Mouse (Mus musculus): ENCODE data around the gene Cryab. TPM values are rescaled to one million over a fixed set of nuclear protein-coding genes. Genes with fewer than 3 reads are reported as not detected.

Gene Cryab
- polyA plus RNA-seq, 1 experiment from 2014 or later: 6.6 TPM

DNA sequence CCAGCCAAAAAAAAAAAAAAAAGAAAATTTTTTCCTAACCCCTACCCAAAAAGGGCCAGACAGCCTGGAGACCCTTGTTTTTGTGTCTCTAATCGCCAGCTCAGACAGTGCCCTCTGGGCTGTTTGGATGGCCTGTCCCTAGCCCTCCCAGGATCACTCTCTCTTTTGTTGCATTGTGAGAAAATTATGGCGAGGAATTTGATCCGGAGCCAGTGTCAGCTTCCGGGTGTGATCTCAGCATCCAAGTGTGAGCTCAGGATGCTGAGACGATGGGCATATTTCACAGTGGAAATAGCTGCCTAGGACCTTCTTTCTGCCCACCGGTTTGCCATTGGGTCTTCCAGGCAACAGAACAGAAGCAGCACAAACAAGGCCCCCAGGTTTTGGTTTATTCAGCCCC, 419 bp upstream of the Cryab start:
- DNase-seq (ENCODE audit: low spot score): no peak
- H3K9me3 ChIP-seq: no peaks in the 10 kb centered on the region
- WGBS: 70% methylated on average over 6 of the region's 6 CpGs
- peaks cover 20% of the 10 kb centered on the region for H3K4me1 ChIP-seq (replicated peaks)
- no peak overlapping the region for H3K27ac ChIP-seq
- H3K36me3 ChIP-seq: no peaks in the 10 kb centered on the region
- H3K4me3 ChIP-seq: no peak overlapping the region
- H3K27me3 ChIP-seq (ENCODE audit: insufficient read depth, poor library complexity, severe bottlenecking): peaks cover 45% of the 10 kb centered on the region

DNA sequence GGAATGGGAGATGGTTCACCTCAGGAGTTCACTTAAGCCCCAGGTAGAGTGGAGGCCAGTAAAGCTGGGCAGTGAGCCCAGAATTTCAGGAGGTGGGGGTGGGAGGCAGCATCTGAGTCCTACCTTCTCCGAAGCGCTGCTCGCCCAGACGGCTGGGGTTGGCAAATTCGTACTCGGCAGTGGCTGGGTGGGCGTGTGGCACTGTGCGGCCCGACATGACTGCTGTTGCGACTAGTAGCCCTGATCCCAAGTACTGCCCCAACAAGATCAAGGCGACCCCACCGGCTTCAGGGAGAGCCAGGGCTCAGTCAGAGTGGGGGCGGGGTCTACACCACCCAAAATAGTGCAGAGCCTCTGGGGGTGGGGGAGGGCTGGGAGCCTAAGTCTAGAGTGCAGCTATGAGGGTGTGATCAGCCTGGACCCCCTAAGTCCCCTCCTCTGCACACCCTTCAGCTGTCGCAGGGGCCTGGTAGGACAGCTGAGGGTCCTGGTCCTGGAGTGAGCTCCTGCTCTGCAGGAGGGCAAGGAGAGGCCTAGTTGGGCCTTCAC, 1.0 kb downstream of the Cryab start, which contains the start of gene Hspb2:
Gene Hspb2, minus strand, starts transcription at position 301 of the 549 bp plus-strand sequence.
- peaks cover 31% of the 10 kb centered on the region for H3K27me3 ChIP-seq (ENCODE audit: insufficient read depth, poor library complexity, severe bottlenecking)
- 73% methylated on average over 14 of the region's 14 CpGs for WGBS
- H3K27ac ChIP-seq: peak within 1 kb of the TSS; percentile 56; the same call in 1 of the 2 replicates
- DNase-seq (ENCODE audit: low spot score): no peak
- H3K4me3 ChIP-seq: no peak within 1 kb of the TSS
- H3K36me3 ChIP-seq: no peaks in the 10 kb centered on the region
- H3K4me1 ChIP-seq (replicated peaks): peaks cover 10% of the 10 kb centered on the region
- H3K9me3 ChIP-seq: no peaks in the 10 kb centered on the region

DNA sequence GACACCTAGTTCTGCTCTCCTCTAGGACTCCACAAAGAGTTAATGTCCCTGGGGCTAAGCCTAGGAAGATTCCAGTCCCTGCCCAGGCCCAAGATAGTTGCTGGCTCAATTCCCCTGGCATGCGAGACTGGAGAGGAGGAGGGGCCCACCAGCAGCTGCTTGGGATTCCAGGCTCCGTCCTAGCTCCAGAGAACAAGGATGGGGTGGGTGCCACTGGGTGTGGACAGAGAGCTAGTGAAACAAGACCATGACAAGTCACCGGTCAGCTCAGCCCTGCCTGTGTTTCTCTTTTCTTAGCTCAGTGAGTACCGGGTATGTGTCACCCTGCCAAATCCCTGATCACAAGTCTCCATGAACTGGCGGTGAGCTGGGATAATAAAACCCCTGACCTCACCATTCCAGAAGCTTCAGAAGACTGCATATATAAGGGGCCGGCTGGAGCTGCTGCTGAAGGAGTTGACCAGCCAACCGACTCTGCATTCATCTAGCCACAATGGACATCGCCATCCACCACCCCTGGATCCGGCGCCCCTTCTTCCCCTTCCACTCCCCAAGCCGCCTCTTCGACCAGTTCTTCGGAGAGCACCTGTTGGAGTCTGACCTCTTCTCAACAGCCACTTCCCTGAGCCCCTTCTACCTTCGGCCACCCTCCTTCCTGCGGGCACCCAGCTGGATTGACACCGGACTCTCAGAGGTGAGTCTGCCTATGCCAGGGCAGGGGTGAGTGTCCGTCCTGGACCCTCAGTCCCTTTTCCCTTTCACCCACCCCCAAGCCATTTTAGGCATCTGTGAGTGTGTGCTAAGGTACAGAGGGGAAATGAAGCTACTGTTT, 1.9 kb downstream of the Cryab start:
- H3K27ac ChIP-seq: no peak overlapping the region
- H3K4me3 ChIP-seq: no peak overlapping the region
- H3K27me3 ChIP-seq (ENCODE audit: insufficient read depth, poor library complexity, severe bottlenecking): peaks cover 28% of the 10 kb centered on the region
- H3K9me3 ChIP-seq: no peaks in the 10 kb centered on the region
- H3K36me3 ChIP-seq: no peaks in the 10 kb centered on the region
- peaks cover 10% of the 10 kb centered on the region for H3K4me1 ChIP-seq (replicated peaks)
- DNase-seq (ENCODE audit: low spot score): no peak
- WGBS: 72% methylated on average over 17 of the region's 17 CpGs

DNA sequence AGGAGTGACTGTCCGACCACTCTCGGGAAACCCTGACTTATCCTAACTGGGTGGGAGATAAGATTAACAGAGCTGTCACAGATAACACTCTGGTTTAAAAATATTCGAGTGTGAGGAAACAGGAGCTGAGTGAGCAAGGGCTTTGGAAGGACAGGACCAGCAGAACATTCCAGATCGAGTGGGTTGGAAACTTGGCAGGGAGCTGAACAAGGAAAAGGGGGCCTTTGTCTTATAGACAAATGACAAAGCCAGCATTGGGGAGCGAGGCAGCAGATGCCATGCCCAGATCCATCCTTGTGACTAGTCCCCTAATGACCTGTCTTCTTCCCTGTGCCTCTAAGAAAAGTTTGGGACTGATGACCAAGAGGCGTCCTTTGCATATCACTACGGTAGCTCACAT, 2.8 kb downstream of the Cryab start:
- Histone ChIP-seq H3K9me3 (no peaks in the 10 kb centered on the region), H3K27me3 (ENCODE audit: insufficient read depth, poor library complexity, severe bottlenecking) (peaks cover 22% of the 10 kb centered on the region; the same call in 1 of the 2 replicates), H3K36me3 (no peaks in the 10 kb centered on the region), H3K27ac (no peak overlapping the region), H3K4me3 (no peak overlapping the region), H3K4me1 (replicated peaks) (peaks cover 10% of the 10 kb centered on the region)
- no peak for DNase-seq (ENCODE audit: low spot score)
- WGBS: 75% methylated on average over 7 of the region's 7 CpGs

DNA sequence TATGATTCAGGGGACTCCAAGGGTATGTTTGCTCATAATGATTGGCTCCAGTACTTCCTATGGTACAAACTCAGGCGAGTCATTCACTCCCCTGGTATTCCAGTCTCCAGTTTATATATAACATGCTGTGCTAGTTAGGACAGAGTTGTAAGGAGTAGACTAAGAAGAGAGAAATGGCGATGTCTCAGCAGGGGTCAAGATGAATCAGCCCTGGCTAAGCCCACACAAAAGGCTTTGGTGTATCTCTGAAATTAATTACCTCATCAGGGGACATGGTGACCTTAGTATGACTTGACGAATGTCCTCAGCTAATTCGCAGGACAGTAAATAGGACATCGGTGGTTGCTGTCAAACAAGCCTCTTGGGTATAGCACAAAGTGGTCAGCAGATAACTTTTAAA, 5.6 kb downstream of the Cryab start:
- Histone ChIP-seq H3K36me3 (no peaks in the 10 kb centered on the region), H3K4me3 (no peak overlapping the region), H3K27ac (no peak overlapping the region), H3K4me1 (replicated peaks) (peaks cover 4% of the 10 kb centered on the region; the same call in 1 of the 2 replicates), H3K9me3 (no peaks in the 10 kb centered on the region), H3K27me3 (ENCODE audit: insufficient read depth, poor library complexity, severe bottlenecking) (peaks cover 14% of the 10 kb centered on the region; the same call in 1 of the 2 replicates)
- DNase-seq (ENCODE audit: low spot score): no peak
- WGBS: 55% methylated on average over 5 of the region's 5 CpGs

DNA sequence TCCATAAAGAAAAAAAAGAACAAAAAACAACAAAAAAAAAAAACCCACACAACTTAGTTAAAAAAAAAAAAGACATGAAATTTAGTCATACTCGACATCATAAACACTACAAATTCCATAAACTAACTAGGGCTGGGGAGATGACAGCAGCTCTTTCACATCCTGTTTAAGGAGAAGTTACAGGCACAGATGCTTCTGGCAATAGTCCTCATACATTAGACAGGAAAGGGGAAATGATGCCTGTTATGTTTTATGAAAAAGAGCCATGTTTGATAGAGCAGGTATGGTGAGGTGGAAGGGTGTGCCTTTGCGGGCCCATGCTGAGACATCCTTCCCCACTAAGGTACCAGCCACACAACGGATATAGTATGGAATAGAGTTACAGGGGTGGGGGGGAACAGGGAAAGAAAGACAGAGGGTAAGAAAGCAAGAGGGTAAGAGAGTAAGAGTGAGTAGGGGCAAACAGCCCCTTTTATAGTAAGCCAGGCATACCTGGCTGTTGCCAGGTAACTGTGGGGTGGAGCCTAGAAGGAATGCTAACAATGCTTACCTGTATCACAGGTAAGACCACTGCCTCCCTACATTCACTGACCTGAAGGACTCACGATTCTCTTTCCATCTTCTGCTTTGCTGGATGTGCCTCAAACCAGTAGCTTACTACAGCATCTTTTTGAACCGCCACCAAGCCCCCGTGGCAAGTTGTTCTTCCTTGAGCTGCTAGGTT, 10.6 kb downstream of the Cryab start:
- Histone ChIP-seq H3K27me3 (ENCODE audit: insufficient read depth, poor library complexity, severe bottlenecking) (no peaks in the 10 kb centered on the region), H3K9me3 (no peaks in the 10 kb centered on the region), H3K27ac (no peak overlapping the region), H3K4me1 (replicated peaks) (no peaks in the 10 kb centered on the region), H3K36me3 (no peaks in the 10 kb centered on the region), H3K4me3 (no peak overlapping the region)
- DNase-seq (ENCODE audit: low spot score): no peak
- WGBS: 66% methylated on average over 6 of the region's 6 CpGs

DNA sequence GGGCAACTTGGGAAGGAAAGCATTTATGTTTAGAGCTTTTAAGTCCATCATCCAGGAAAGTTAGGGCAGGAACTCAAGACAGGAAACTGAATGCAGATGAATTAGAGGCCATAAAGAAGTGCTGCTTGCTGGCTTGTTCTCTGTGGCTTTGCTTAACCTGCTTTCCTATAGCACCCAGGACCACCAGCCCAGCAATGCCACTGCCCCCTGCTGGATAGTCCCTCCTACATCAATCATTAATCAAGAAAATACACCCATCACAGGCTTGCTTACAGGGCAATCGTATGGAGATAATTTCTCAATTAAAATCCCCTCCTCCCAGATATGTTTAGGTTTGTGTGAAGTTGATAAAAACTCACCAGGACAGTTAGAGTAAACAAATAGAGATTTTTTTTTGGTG, 12.2 kb downstream of the Cryab start:
- Histone ChIP-seq H3K4me1 (replicated peaks) (peaks cover 7% of the 10 kb centered on the region), H3K36me3 (no peaks in the 10 kb centered on the region), H3K4me3 (no peak overlapping the region), H3K9me3 (no peaks in the 10 kb centered on the region), H3K27me3 (ENCODE audit: insufficient read depth, poor library complexity, severe bottlenecking) (no peaks in the 10 kb centered on the region), H3K27ac (no peak overlapping the region)
- 79% methylated on average over 1 of the region's 1 CpGs for WGBS
- DNase-seq (ENCODE audit: low spot score): peak; percentile 38

DNA sequence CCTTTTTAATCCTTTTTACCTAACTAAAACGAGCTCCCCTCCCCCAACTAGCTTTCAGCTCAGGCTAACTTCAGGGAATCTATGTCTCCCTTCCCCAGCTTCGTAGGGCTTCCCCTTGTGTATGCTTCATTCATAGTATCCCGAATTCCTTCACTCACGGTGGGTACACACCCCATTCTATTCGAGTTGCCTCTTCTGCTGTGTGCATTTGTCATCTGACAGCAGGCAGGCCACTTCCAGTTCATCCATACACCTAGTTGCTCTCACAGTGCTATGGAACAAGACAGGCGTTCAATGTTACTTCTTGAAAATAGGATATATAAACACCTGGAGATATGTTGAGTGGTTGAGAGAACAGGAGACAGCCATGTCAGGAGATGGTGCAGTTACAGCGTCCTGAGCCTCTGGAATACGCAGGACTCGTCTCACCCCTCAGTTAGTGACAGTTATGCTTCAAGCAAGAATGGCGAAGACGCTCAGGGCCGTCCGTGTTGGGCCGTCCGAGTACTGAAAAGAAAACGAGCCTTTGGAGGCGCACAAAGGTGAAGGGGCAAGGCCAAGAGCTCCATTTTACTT, 16.5 kb downstream of the Cryab start:
- WGBS: 6% methylated on average over 17 of the region's 17 CpGs
- Histone ChIP-seq H3K4me3 (peak overlapping the region; percentile 69), H3K27ac (peak overlapping the region; percentile 94)

DNA sequence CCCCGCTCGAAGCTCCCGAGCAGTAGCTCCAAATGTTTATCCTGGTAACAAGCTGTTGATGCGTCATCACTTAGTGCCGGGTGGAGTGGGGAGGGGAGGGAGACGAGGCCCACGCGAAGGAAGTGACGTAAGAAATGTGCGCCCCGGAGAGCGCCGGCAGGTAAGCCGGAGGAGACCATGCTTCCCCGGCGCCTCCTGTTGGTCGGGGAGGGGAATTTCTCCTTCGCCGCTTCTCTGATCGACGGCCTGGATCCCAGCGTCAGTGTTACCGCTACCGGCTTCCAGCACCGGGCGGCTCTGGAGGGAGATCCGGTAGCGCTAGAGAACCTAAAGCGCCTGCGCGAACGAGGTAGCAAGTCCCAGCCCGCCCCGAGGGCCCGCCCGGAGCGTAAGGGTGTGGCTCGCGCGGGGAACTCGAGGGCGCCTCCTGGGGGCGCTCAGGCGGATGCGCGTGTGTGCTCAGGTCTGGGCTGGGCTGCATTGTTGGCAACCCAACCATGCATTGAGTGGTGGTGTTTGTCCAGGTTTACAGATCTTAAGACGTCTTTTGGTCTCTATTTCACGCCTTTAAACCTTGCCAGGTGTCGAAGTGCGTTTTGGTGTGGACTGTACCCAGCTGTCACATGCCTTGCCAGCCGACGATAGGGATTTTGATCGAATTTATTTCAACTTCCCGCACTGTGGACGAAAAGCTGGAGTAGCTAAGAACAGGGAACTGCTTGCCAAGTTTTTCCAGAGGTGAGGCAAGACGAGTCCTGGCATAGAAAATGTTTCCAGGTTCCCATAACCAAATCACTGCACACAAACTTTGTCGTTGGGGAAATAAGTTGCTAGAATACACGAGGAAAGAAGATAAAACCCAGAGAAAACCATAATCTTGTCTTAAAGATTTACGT, 17.2 kb downstream of the Cryab start, which contains the start of gene Fdxacb1:
Gene Fdxacb1, plus strand, starts transcription at position 130 of the 896 bp plus-strand sequence.
- H3K36me3 ChIP-seq: peaks cover 11% of the 10 kb centered on the region
- no peaks in the 10 kb centered on the region for H3K9me3 ChIP-seq
- WGBS: 5% methylated on average over 59 of the region's 59 CpGs
- H3K4me3 ChIP-seq: peak within 1 kb of the TSS; percentile 69
- H3K4me1 ChIP-seq (replicated peaks): peaks cover 21% of the 10 kb centered on the region
- DNase-seq (ENCODE audit: low spot score): peak; percentile 97
- H3K27ac ChIP-seq: peak within 1 kb of the TSS; percentile 94
- H3K27me3 ChIP-seq (ENCODE audit: insufficient read depth, poor library complexity, severe bottlenecking): no peaks in the 10 kb centered on the region

More for the DNA sequence above, 16.5 kb downstream of the Cryab start:
- no peaks in the 10 kb centered on the region for H3K9me3 ChIP-seq
- H3K27me3 ChIP-seq (ENCODE audit: insufficient read depth, poor library complexity, severe bottlenecking): no peaks in the 10 kb centered on the region
- peaks cover 21% of the 10 kb centered on the region for H3K4me1 ChIP-seq (replicated peaks)
- peaks cover 11% of the 10 kb centered on the region for H3K36me3 ChIP-seq
- no peak for DNase-seq (ENCODE audit: low spot score)

DNA sequence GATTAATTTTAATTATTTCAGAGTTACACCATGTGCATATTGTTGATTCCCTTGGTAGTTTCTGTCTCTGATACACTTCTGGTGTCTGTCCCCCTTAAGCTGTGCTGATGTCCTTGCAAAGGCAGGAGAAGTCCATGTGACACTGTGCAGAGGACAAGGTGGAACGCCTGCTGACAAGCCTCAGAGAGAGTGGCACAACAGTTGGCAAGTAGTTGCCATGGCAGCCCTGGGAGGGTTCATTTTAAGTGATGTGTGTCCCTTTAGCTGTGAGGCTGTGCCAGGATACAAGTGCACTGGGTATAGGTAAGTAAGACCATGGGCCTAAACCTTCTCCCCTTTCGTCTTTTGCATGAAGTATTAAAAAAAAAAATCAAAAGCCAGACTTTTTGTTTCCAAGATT, 18.9 kb downstream of the Cryab start:
- Histone ChIP-seq H3K27me3 (ENCODE audit: insufficient read depth, poor library complexity, severe bottlenecking) (no peaks in the 10 kb centered on the region), H3K4me1 (replicated peaks) (peaks cover 32% of the 10 kb centered on the region), H3K4me3 (no peak overlapping the region), H3K9me3 (no peaks in the 10 kb centered on the region), H3K36me3 (peaks cover 11% of the 10 kb centered on the region), H3K27ac (no peak overlapping the region)
- 87% methylated on average over 2 of the region's 2 CpGs for WGBS
- no peak for DNase-seq (ENCODE audit: low spot score)

DNA sequence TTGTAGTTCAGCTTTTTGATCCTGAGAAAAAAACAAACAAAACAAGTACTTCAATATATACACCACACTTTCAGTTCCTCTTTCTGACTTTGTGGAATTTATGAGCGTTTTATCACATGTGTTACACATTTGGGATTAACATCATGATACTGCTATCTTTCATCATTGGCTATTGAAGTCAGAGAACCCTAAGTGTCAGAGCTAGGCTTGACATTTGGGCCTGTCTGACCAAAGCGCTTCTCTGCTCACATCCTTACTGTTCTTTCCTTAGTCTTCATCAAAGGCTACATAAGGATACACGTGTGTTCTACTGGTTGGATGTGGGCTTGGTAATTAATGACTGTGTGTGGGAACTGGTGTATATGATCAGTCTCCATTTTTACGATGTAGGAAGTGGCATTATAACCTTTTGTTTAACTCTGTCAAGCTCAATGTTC, 22.9 kb downstream of the Cryab start:
- H3K9me3 ChIP-seq: no peaks in the 10 kb centered on the region
- no peaks in the 10 kb centered on the region for H3K27me3 ChIP-seq (ENCODE audit: insufficient read depth, poor library complexity, severe bottlenecking)
- H3K4me3 ChIP-seq: peak overlapping the region; percentile 97; the same call in 1 of the 2 replicates
- peaks cover 32% of the 10 kb centered on the region for H3K4me1 ChIP-seq (replicated peaks)
- no peak for DNase-seq (ENCODE audit: low spot score)
- peaks cover 26% of the 10 kb centered on the region for H3K36me3 ChIP-seq
- WGBS: 82% methylated on average over 4 of the region's 4 CpGs
- no peak overlapping the region for H3K27ac ChIP-seq
